Mouse (Mus musculus): ENCODE measurements around the gene Ninj2. TPM values are rescaled to one million over a fixed set of nuclear protein-coding genes. Genes with fewer than 3 reads are reported as not detected.

Ninj2 gene
- total and polyA plus RNA-seq, 3 experiments, result 1.1 to 6.5 TPM; not detected in 1

DNA sequence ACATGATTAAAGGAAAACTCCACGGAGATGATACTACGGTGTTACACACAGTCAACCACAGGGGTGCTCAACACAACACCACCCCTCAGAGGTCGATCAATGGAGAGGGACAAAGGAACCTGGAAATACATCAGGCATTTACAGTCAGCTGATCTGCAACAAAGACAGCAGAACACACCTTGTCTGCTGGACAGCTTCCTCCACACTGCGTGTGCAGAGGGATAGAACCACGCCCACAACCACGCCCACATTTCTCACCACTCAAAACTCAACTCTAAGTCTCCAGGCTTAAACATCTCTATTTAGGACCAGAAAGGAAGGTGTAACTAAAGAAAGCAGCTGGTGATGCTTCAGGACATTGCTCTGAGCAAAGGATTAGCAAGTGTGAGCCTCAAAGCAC, 118.4 kb downstream of the Ninj2 start:
- Histone ChIP-seq H3K4me1 (ENCODE audit: control insufficient read depth in 1 of 2, insufficient read depth in 2 of 2) (peaks cover 14 to 24% of the 10 kb centered on the region in 2 experiments), H3K27ac (ENCODE audit: insufficient read depth, low read depth) (no peak overlapping the region)
- no peak for DNase-seq (ENCODE audit: extremely low read depth)

DNA sequence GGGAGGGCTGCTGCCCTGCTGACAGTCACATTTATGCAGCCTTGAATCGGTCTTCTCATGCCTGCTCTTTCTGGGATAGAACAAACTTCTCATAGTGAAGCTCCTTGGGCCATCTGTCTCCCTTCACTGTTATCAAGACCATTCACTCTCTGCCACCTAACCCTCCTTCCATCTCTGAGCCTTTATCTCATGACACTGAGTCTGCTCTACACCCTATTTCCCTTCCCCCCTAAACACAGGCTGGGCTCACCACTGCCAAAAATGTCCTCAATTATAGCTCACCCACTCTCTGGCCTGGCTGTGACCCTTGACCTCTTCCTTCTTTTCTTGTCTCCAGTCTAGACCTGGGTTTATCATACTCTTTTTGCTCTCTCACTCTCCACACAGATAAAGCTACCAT, 123.6 kb downstream of the Ninj2 start:
- Histone ChIP-seq H3K79me2 (replicated peaks; ENCODE audit: control insufficient read depth, extremely low read depth, insufficient read depth, poor library complexity, severe bottlenecking) (no peaks in the 10 kb centered on the region), H3K4me2 (ENCODE audit: insufficient read depth, low read depth, poor library complexity, severe bottlenecking) (no peak overlapping the region), H3K27me3 (replicated peaks) (no peaks in the 10 kb centered on the region), H3K9ac (ENCODE audit: insufficient read depth, low read depth) (no peak overlapping the region), H3K9me3 (replicated peaks; ENCODE audit: low read length) (no peaks in the 10 kb centered on the region), H3K27ac (ENCODE audit: insufficient read depth, low read depth) (no peak overlapping the region), H3K36me3 (replicated peaks in 1 of 2; ENCODE audit: control insufficient read depth in 1 of 2, insufficient read depth in 1 of 2, low read length in 1 of 2) (no peaks in the 10 kb centered on the region), H3K4me1 (ENCODE audit: control insufficient read depth in 1 of 2, insufficient read depth in 2 of 2) (peaks cover 0 to 4% of the 10 kb centered on the region in 2 experiments; a peak in 1 of 4 replicates), H3K4me3 (replicated peaks in 1 of 3; ENCODE audit: low read depth in 2 of 3, low read length in 2 of 3, poor library complexity in 1 of 3) (no peak overlapping the region)
- dilution Hi-C loops (cut with MboI; ENCODE audit: extremely low pct_ligation_motif_present, extremely low pct_unique_long_range_greater_than_20kb, low sequenced_read_pairs), result no loop called here
- no peak for DNase-seq (ENCODE audit: extremely low read depth)
- TF ChIP-seq MAX (IDR thresholded peaks at IDR 0.05; ENCODE audit: low read length) (no peak), NELFE (IDR thresholded peaks at IDR 0.05; ENCODE audit: low read depth, low read length) (no peak), CHD1 (IDR thresholded peaks at IDR 0.05; ENCODE audit: low read depth, low read length) (no peak), KAT2A (IDR thresholded peaks at IDR 0.05; ENCODE audit: insufficient replicate concordance, low read length) (no peak), GABPA (IDR thresholded peaks at IDR 0.05; ENCODE audit: insufficient replicate concordance, low read depth, low read length) (no peak), TCF12 (IDR thresholded peaks at IDR 0.05; ENCODE audit: low read depth, low read length) (no peak)
- in situ Hi-C loops (cut with MboI; ENCODE audit: low pct_ligation_motif_present, low pct_unique_long_range_greater_than_20kb, low sequenced_read_pairs), result no loop called here

More for the DNA sequence above, 118.4 kb downstream of the Ninj2 start:
- Histone ChIP-seq H3K79me2 (replicated peaks; ENCODE audit: control insufficient read depth, extremely low read depth, insufficient read depth, poor library complexity, severe bottlenecking) (no peaks in the 10 kb centered on the region), H3K27me3 (replicated peaks) (no peaks in the 10 kb centered on the region), H3K36me3 (replicated peaks in 1 of 2; ENCODE audit: control insufficient read depth in 1 of 2, insufficient read depth in 1 of 2, low read length in 1 of 2) (peaks cover 0 to 6% of the 10 kb centered on the region in 2 experiments), H3K4me2 (ENCODE audit: insufficient read depth, low read depth, poor library complexity, severe bottlenecking) (no peak overlapping the region), H3K4me3 (replicated peaks in 1 of 3; ENCODE audit: low read depth in 2 of 3, low read length in 2 of 3, poor library complexity in 1 of 3) (no peak overlapping the region), H3K9ac (ENCODE audit: insufficient read depth, low read depth) (no peak overlapping the region), H3K9me3 (replicated peaks; ENCODE audit: low read length) (no peaks in the 10 kb centered on the region)
- dilution Hi-C loops (cut with MboI; ENCODE audit: extremely low pct_ligation_motif_present, extremely low pct_unique_long_range_greater_than_20kb, low sequenced_read_pairs), result no loop called here
- in situ Hi-C loops (cut with MboI; ENCODE audit: low pct_ligation_motif_present, low pct_unique_long_range_greater_than_20kb, low sequenced_read_pairs), result no loop called here
- no peak for TF ChIP-seq CHD2 (IDR thresholded peaks at IDR 0.05; ENCODE audit: low read length)
- TF ChIP-seq KAT2A (IDR thresholded peaks at IDR 0.05; ENCODE audit: insufficient replicate concordance, low read length), result no peak
- no peak for TF ChIP-seq RCOR1 (conservative IDR thresholded peaks at IDR 0.05; ENCODE audit: low read depth, low read length)
- no peak for TF ChIP-seq MEF2A (IDR thresholded peaks at IDR 0.05; ENCODE audit: borderline replicate concordance, low read depth, low read length)

DNA sequence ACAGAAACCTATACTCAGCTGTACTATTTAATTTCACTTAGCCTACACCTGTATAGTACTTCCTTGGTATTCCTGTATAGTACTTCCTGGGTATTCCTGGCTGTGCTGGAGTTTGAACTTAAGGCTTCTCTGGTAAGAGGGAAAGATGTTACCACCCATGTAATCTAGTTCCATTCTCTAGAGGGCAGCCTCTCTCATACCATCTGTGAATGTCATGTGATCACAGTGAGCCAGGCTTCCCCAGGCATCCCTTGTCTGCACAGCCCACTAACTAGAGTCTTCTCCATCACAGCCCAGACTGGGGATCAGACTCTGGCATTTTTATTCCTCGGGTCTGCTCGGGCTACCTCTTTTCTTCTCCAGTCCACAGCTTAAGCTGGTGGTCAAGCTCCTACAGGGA, 126.1 kb downstream of the Ninj2 start:
- Histone ChIP-seq H3K4me3 (replicated peaks in 1 of 3; ENCODE audit: low read depth in 2 of 3, low read length in 2 of 3, poor library complexity in 1 of 3) (no peak overlapping the region), H3K9me3 (replicated peaks; ENCODE audit: low read length) (no peaks in the 10 kb centered on the region), H3K36me3 (replicated peaks in 1 of 2; ENCODE audit: control insufficient read depth in 1 of 2, insufficient read depth in 1 of 2, low read length in 1 of 2) (no peaks in the 10 kb centered on the region), H3K9ac (ENCODE audit: insufficient read depth, low read depth) (no peak overlapping the region), H3K79me2 (replicated peaks; ENCODE audit: control insufficient read depth, extremely low read depth, insufficient read depth, poor library complexity, severe bottlenecking) (no peaks in the 10 kb centered on the region), H3K4me2 (ENCODE audit: insufficient read depth, low read depth, poor library complexity, severe bottlenecking) (no peak overlapping the region), H3K27me3 (replicated peaks) (no peaks in the 10 kb centered on the region), H3K27ac (ENCODE audit: insufficient read depth, low read depth) (no peak overlapping the region), H3K4me1 (ENCODE audit: control insufficient read depth in 1 of 2, insufficient read depth in 2 of 2) (peaks cover 0 to 4% of the 10 kb centered on the region in 2 experiments; a peak in 1 of 4 replicates)
- peak; percentile 31 for DNase-seq (ENCODE audit: extremely low read depth)
- no peak for TF ChIP-seq NRF1 (IDR thresholded peaks at IDR 0.05; ENCODE audit: low read depth, low read length)
- TF ChIP-seq USF1 (IDR thresholded peaks at IDR 0.05; ENCODE audit: low read depth, low read length), result peak; percentile 66
- peak; percentile 67 for TF ChIP-seq USF2 (conservative IDR thresholded peaks at IDR 0.05; ENCODE audit: low read depth, low read length)
- 0 out of 2 replicates have a peak, but pooled peaks have one; percentile 10 for TF ChIP-seq BHLHE40 (IDR thresholded peaks at IDR 0.05; ENCODE audit: low read depth, low read length)
- TF ChIP-seq RAD21 (IDR thresholded peaks at IDR 0.05; ENCODE audit: low read depth, low read length), result peak; percentile 32
- TF ChIP-seq CTCF (conservative IDR thresholded peaks at IDR 0.05 in 1 of 2, IDR thresholded peaks at IDR 0.05 in 1 of 2; ENCODE audit: low read depth in 2 of 2, low read length in 2 of 2), result peak in 1 of 2 experiments; percentile 57; a peak in 2 of 4 replicates
- TF ChIP-seq CHD2 (IDR thresholded peaks at IDR 0.05; ENCODE audit: low read length), result no peak
- peak; percentile 33 for TF ChIP-seq SMC3 (IDR thresholded peaks at IDR 0.05; ENCODE audit: low read depth, low read length)
- in situ Hi-C loops (cut with MboI; ENCODE audit: low pct_ligation_motif_present, low pct_unique_long_range_greater_than_20kb, low sequenced_read_pairs) (no loop called here), dilution Hi-C loops (cut with MboI; ENCODE audit: extremely low pct_ligation_motif_present, extremely low pct_unique_long_range_greater_than_20kb, low sequenced_read_pairs) (no loop called here)
